Mouse (Mus musculus) midbrain, postnatal 0 days (tissue): ENCODE results near the gene Nodal. TPM values are rescaled to one million over a fixed set of nuclear protein-coding genes. Genes with fewer than 3 reads are reported as not detected.
"Not testable (repeated sequence)": the region's sequence is repeated elsewhere in the genome, so short reads cannot be mapped to it uniquely, and the experiment has no call there.

Source experiments
- ATAC-seq: fragments of 200-750 bp; cut with Nextera tagmentation; 2 replicates; pipeline ENCODE4 v1.8.0; 2017; ENCODE audit warnings: moderate number of reproducible peaks, mild to moderate bottlenecking, moderate TSS enrichment, moderate library complexity; ENCODE audit not compliant: low FRiP score
- DNase-seq: peaks from one replicate; pipeline ENCODE4 v3.0.0-alpha.2; 2015; ENCODE audit warnings: low spot score
- H3K27ac ChIP-seq: fragments of 300-500 bp; sonication (generic); 2 replicates; pipeline ENCODE4 v1.5.1; 2014; ENCODE audit warnings: low read depth, mild to moderate bottlenecking, low read length, mixed read lengths
- H3K27me3 ChIP-seq: fragments of 300-500 bp; sonication (generic); 2 replicates; pipeline ENCODE4 v1.6.1; 2014; ENCODE audit warnings: low read length, control low read depth, mixed read lengths; ENCODE audit not compliant: insufficient read depth
- H3K36me3 ChIP-seq: fragments of 300-500 bp; sonication (generic); 2 replicates; pipeline ENCODE4 v1.6.1; 2014; ENCODE audit warnings: low read length, control low read depth, mixed read lengths; ENCODE audit not compliant: insufficient read depth
- H3K4me1 ChIP-seq: fragments of 300-500 bp; sonication (generic); 2 replicates; pipeline ENCODE4 v1.6.1; 2014; ENCODE audit warnings: mild to moderate bottlenecking, control low read depth, antibody characterized with exemption, low read length, mixed read lengths; ENCODE audit not compliant: insufficient read depth
- H3K4me2 ChIP-seq: fragments of 300-500 bp; sonication (generic); 2 replicates; pipeline ENCODE4 v1.6.1; 2014; ENCODE audit warnings: low read depth, mild to moderate bottlenecking, low read length, mixed read lengths; ENCODE audit not compliant: poor library complexity, severe bottlenecking
- H3K4me3 ChIP-seq: fragments of 300-500 bp; sonication (generic); 2 replicates; pipeline ENCODE4 v1.5.1; 2014; ENCODE audit warnings: low read depth, mild to moderate bottlenecking, low read length, moderate library complexity
- H3K9ac ChIP-seq: fragments of 300-500 bp; sonication (generic); replicated peaks from 2 replicates; pipeline ENCODE4 v1.6.1; 2014; ENCODE audit warnings: mild to moderate bottlenecking, low read length, moderate library complexity, mixed read lengths; ENCODE audit not compliant: poor library complexity, severe bottlenecking
- H3K9me3 ChIP-seq: fragments of 300-500 bp; sonication (generic); 2 replicates; pipeline ENCODE4 v1.6.1; 2016; ENCODE audit warnings: low read length, control low read depth
- CTCF ChIP-seq: IDR thresholded peaks from 2 replicates; pipeline ENCODE4 v1.5.1; 2016; ENCODE audit warnings: antibody characterized with exemption, mild to moderate bottlenecking
- WGBS: fragments of 180-500 bp; shearing (Covaris S2); extraction: QIAGEN DNeasy Blood & Tissue Kit; methylation state at CpG from one replicate; pipeline ENCODE4 v1.1.7; 2014; 5-methylcytosine and 5-hydroxymethylcytosine counted together
- polyA plus RNA-seq: library from polyadenylated mRNA; unstranded; fragments of >200 nt; fragmentation: Nextera tagmentation; extraction: Ambion mirVana; gene quantifications from 2 replicates; pipeline ENCODE4 v1.2.1, GENCODE M21; 2015
- total RNA-seq: library from RNA; depleted of rRNA; stranded (reverse); fragments of >200 nt; gene quantifications from 2 replicates; pipeline ENCODE4 v1.2.3, GENCODE M21; 2014

Nodal gene
- total and polyA plus RNA-seq, 2 experiments from 2014 or later = 0.37 to 0.38 TPM

DNA sequence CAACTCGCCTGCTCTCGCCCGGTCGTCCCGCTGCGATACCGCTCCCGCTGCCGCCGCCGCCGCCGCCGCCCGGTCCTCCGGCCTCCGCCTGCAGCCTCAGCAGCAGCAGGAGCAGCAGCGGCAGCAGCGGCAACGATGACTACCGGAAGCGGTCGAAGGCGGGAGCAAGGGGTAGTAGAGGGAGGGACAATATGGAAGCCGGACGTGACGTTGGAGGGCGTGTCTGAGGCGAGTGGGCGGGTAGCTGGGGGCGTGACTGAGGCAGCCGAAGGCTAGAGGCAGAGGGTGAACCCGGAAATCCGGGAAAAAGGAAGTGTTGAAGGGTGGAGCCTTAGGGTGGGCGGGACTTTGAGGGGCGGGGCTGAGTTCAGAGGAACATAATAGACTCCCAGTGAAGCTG is 34.9 kb downstream of the Nodal start, which contains the start of gene Eif4ebp2:
Eif4ebp2 (minus strand) TSS at position 17 of the 400 bp plus-strand sequence.
- WGBS = 2% methylated on average over 29 of the region's 36 CpGs
- Histone ChIP-seq H3K9ac (peak within 1 kb of the TSS; percentile 84), H3K27me3 (no peaks in the 10 kb centered on the region), H3K36me3 (no peaks in the 10 kb centered on the region; the same call in 1 of the 2 replicates), H3K4me1 (peaks cover 9% of the 10 kb centered on the region; the same call in 1 of the 2 replicates), H3K4me3 (peak within 1 kb of the TSS; percentile 75), H3K9me3 (no peaks in the 10 kb centered on the region), H3K4me2 (peak within 1 kb of the TSS; percentile 73), H3K27ac (peak within 1 kb of the TSS; percentile 77)
- peak; percentile 99 for DNase-seq
- TF ChIP-seq CTCF = no peak
- ATAC-seq = peak; percentile 98

- not testable (repeated sequence) for H3K36me3 ChIP-seq, H3K4me1 ChIP-seq, H3K27ac ChIP-seq, H3K4me3 ChIP-seq, DNase-seq, H3K27me3 ChIP-seq, H3K9me3 ChIP-seq, H3K9ac ChIP-seq
- WGBS = 62% methylated on average over 3 of the region's 3 CpGs
- peak overlapping the region; percentile 73 for H3K4me2 ChIP-seq
- 0 out of 2 replicates have a peak, but pooled peaks have one; percentile 5 for ATAC-seq
- peak; percentile 19; the same call in 1 of the 2 replicates for TF ChIP-seq CTCF
These were observed 35.4 kb downstream of the Nodal start for GRCm38 (mm10) chr10:61453171-61453570.

GRCm38 (mm10) chr10:61457182-61457581 is 39.4 kb downstream of the Nodal start:
- H3K27ac ChIP-seq = no peak overlapping the region
- no peak overlapping the region for H3K9ac ChIP-seq
- no peaks in the 10 kb centered on the region for H3K4me1 ChIP-seq
- DNase-seq (no peak), ATAC-seq (no peak)
- no peak overlapping the region for H3K4me2 ChIP-seq
- H3K36me3 ChIP-seq = no peaks in the 10 kb centered on the region
- WGBS = 62% methylated on average over 3 of the region's 3 CpGs
- TF ChIP-seq CTCF = no peak
- H3K9me3 ChIP-seq = no peaks in the 10 kb centered on the region
- no peak overlapping the region for H3K4me3 ChIP-seq
- no peaks in the 10 kb centered on the region for H3K27me3 ChIP-seq

- Histone ChIP-seq H3K27me3 (no peaks in the 10 kb centered on the region), H3K9me3 (no peaks in the 10 kb centered on the region), H3K4me1 (no peaks in the 10 kb centered on the region), H3K4me3 (no peak overlapping the region), H3K4me2 (no peak overlapping the region), H3K9ac (no peak overlapping the region), H3K27ac (no peak overlapping the region), H3K36me3 (no peaks in the 10 kb centered on the region)
- DNase-seq = no peak
- no peak for TF ChIP-seq CTCF
- ATAC-seq = no peak
- 77% methylated on average over 4 of the region's 4 CpGs for WGBS
These were observed 47.2 kb downstream of the Nodal start for GRCm38 (mm10) chr10:61465009-61465408.

DNA sequence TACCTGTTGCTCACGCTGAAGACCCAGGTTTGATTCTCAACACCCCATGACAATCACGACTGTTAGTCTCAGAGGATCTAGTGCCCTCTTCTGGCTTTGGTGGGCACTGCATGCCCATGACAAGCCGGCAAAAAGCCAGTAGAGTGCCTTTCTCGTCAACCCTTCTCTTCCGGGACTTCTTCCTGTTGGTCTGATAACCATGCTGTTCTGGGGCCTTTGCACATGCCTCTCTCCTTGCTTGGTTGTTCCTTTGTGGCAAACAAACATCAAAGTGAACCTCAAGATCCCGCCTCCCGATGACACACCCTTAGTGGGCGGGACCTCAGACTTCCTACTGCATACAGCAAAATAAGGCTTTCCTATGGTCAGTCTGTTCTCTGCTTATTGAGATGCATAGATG is 48.5 kb downstream of the Nodal start:
- 67% methylated on average over 8 of the region's 8 CpGs for WGBS
- Histone ChIP-seq H3K36me3 (no peaks in the 10 kb centered on the region), H3K27ac (no peak overlapping the region)

GRCm38 (mm10) chr10:61466873-61467272 is 49.1 kb downstream of the Nodal start:
- peak; percentile 83 for TF ChIP-seq CTCF
- WGBS = 25% methylated on average over 5 of the region's 5 CpGs
- H3K9me3 ChIP-seq = no peaks in the 10 kb centered on the region
- DNase-seq = peak; percentile 76
- H3K27ac ChIP-seq = no peak overlapping the region
- H3K36me3 ChIP-seq = no peaks in the 10 kb centered on the region
- H3K4me1 ChIP-seq = no peaks in the 10 kb centered on the region
- no peaks in the 10 kb centered on the region for H3K27me3 ChIP-seq
- no peak overlapping the region for H3K4me3 ChIP-seq
- no peak for ATAC-seq
- H3K9ac ChIP-seq = no peak overlapping the region
- H3K4me2 ChIP-seq = no peak overlapping the region

More for the DNA sequence above, 48.5 kb downstream of the Nodal start:
- Histone ChIP-seq H3K4me2 (no peak overlapping the region), H3K9ac (no peak overlapping the region), H3K4me1 (no peaks in the 10 kb centered on the region), H3K27me3 (no peaks in the 10 kb centered on the region), H3K9me3 (no peaks in the 10 kb centered on the region), H3K4me3 (no peak overlapping the region)
- ATAC-seq (no peak), DNase-seq (no peak)
- TF ChIP-seq CTCF = peak; percentile 41; the same call in 1 of the 2 replicates
